Mouse (Mus musculus) testis, adult 2 months (tissue): ENCODE data around the gene Cd151. TPM values are rescaled to one million over a fixed set of nuclear protein-coding genes. Genes with fewer than 3 reads are reported as not detected.

Experiments
- H3K27ac ChIP-seq: fragments of 200-500 bp; 2 replicates; pipeline ENCODE4 v1.5.1; 2012; ENCODE audit warnings: low read depth, low read length; ENCODE audit not compliant: control insufficient read depth, insufficient read depth
- H3K27me3 ChIP-seq: fragments of 200-500 bp; 2 replicates; pipeline ENCODE4 v1.6.1; 2012; ENCODE audit warnings: mild to moderate bottlenecking, low read length, moderate library complexity; ENCODE audit not compliant: control insufficient read depth, insufficient read depth
- H3K36me3 ChIP-seq: fragments of 200-500 bp; 2 replicates; pipeline ENCODE4 v1.6.1; 2012; ENCODE audit warnings: mild to moderate bottlenecking, low read length; ENCODE audit not compliant: control insufficient read depth, insufficient read depth
- H3K4me1 ChIP-seq: fragments of 200-500 bp; 2 replicates; pipeline ENCODE4 v1.6.1; 2012; ENCODE audit warnings: low read length; ENCODE audit not compliant: control insufficient read depth, insufficient read depth
- H3K4me3 ChIP-seq: fragments of 200-500 bp; 2 replicates; pipeline ENCODE4 v1.5.1; 2012; ENCODE audit warnings: low read depth, mild to moderate bottlenecking, low read length, moderate library complexity, mixed read lengths; ENCODE audit not compliant: control insufficient read depth
- CTCF ChIP-seq: fragments of 200-500 bp; IDR thresholded peaks from 2 replicates; pipeline ENCODE4 v1.5.1; 2012; ENCODE audit warnings: low read depth, mild to moderate bottlenecking, inconsistent platforms, low read length, moderate library complexity; ENCODE audit not compliant: control insufficient read depth, insufficient read depth, insufficient replicate concordance
- POLR2A ChIP-seq: fragments of 200-500 bp; IDR thresholded peaks from 2 replicates; pipeline ENCODE4 v1.6.1; 2012; ENCODE audit warnings: low read depth, mild to moderate bottlenecking, inconsistent platforms, low read length, moderate library complexity; ENCODE audit not compliant: control insufficient read depth
- polyA plus RNA-seq: library from polyadenylated mRNA; depleted of rRNA; stranded (reverse); fragments of >200 nt; gene quantifications from 2 replicates; pipeline ENCODE4 v1.2.3, GENCODE M21; 2012

Gene Cd151
- polyA plus RNA-seq, 1 experiment, result 104 TPM

- no peaks in the 10 kb centered on the region for H3K27me3 ChIP-seq
- no peaks in the 10 kb centered on the region for H3K36me3 ChIP-seq
- H3K27ac ChIP-seq, result no peak overlapping the region
- H3K4me1 ChIP-seq, result peaks cover 6% of the 10 kb centered on the region
- H3K4me3 ChIP-seq, result no peak overlapping the region
- TF ChIP-seq CTCF, result no peak
- no peak for TF ChIP-seq POLR2A
Measured at GRCm38 (mm10) chr7:141428701-141429100, 38.5 kb upstream of the Cd151 start.

- no peaks in the 10 kb centered on the region for H3K36me3 ChIP-seq
- TF ChIP-seq POLR2A (no peak), CTCF (no peak)
- H3K4me1 ChIP-seq, result peaks cover 6% of the 10 kb centered on the region
- no peaks in the 10 kb centered on the region for H3K27me3 ChIP-seq
- H3K4me3 ChIP-seq, result no peak within 1 kb of the TSS
- H3K27ac ChIP-seq, result no peak within 1 kb of the TSS
Measured at GRCm38 (mm10) chr7:141429310-141429709, 37.9 kb upstream of the Cd151 start, which contains the start of gene Cend1. Cend1 (minus strand) TSS chr7:141429491.

- H3K4me1 ChIP-seq, result peaks cover 6% of the 10 kb centered on the region
- no peak for TF ChIP-seq POLR2A
- no peak for TF ChIP-seq CTCF
- H3K27ac ChIP-seq, result no peak overlapping the region
- H3K36me3 ChIP-seq, result no peaks in the 10 kb centered on the region
- H3K4me3 ChIP-seq, result no peak overlapping the region
- H3K27me3 ChIP-seq, result no peaks in the 10 kb centered on the region
Measured at GRCm38 (mm10) chr7:141429840-141430584, 37.2 kb upstream of the Cd151 start.

- no peaks in the 10 kb centered on the region for H3K36me3 ChIP-seq
- H3K4me3 ChIP-seq, result no peak overlapping the region
- peaks cover 6% of the 10 kb centered on the region for H3K4me1 ChIP-seq
- no peak overlapping the region for H3K27ac ChIP-seq
- H3K27me3 ChIP-seq, result no peaks in the 10 kb centered on the region
- TF ChIP-seq CTCF, result no peak
- TF ChIP-seq POLR2A, result no peak
Measured at GRCm38 (mm10) chr7:141430585-141431240, 36.5 kb upstream of the Cd151 start.

- H3K4me3 ChIP-seq, result no peak overlapping the region
- no peaks in the 10 kb centered on the region for H3K36me3 ChIP-seq
- TF ChIP-seq CTCF, result no peak
- TF ChIP-seq POLR2A, result no peak
- H3K27ac ChIP-seq, result no peak overlapping the region
- no peaks in the 10 kb centered on the region for H3K27me3 ChIP-seq
- H3K4me1 ChIP-seq, result peaks cover 6% of the 10 kb centered on the region
Measured at GRCm38 (mm10) chr7:141431434-141432185, 35.6 kb upstream of the Cd151 start.

GRCm38 (mm10) chr7:141432186-141432611, 35.0 kb upstream of the Cd151 start:
- Histone ChIP-seq H3K27ac (no peak overlapping the region), H3K4me1 (peaks cover 6% of the 10 kb centered on the region), H3K27me3 (no peaks in the 10 kb centered on the region), H3K36me3 (no peaks in the 10 kb centered on the region), H3K4me3 (no peak overlapping the region)
- TF ChIP-seq CTCF, result no peak
- TF ChIP-seq POLR2A, result no peak
